Mouse (Mus musculus): Measurements from ENCODE around the gene Fam57a. TPM values are rescaled to one million over a fixed set of nuclear protein-coding genes. Genes with fewer than 3 reads are reported as not detected.

Gene Fam57a
- polyA plus RNA-seq, 1 experiment = 21.4 TPM

- peaks cover 13% of the 10 kb centered on the region for H3K36me3 ChIP-seq (ENCODE audit: control insufficient read depth, insufficient read depth)
Observed at GRCm38 (mm10) chr11:76258511-76258910, 79.0 kb downstream of the Fam57a start.

GRCm38 (mm10) chr11:76260208-76261050, 81.0 kb downstream of the Fam57a start:
- Histone ChIP-seq H3K36me3 (ENCODE audit: control insufficient read depth, insufficient read depth) (peaks cover 16% of the 10 kb centered on the region), H3ac (ENCODE audit: control insufficient read depth, insufficient read length, low read depth) (no peak overlapping the region), H3K4me3 (ENCODE audit: insufficient read depth, poor library complexity, severe bottlenecking) (no peak overlapping the region), H3K27me3 (ENCODE audit: control insufficient read depth, insufficient read depth, insufficient read length) (no peaks in the 10 kb centered on the region), H3K79me2 (ENCODE audit: control insufficient read depth, insufficient read depth) (no peaks in the 10 kb centered on the region), H3K79me3 (ENCODE audit: low read depth) (no peaks in the 10 kb centered on the region)
- TF ChIP-seq MAX (IDR thresholded peaks at IDR 0.05) (no peak), MYOD1 (IDR thresholded peaks at IDR 0.05; ENCODE audit: control insufficient read depth, insufficient read length, low read depth) (no peak), CTCF (IDR thresholded peaks at IDR 0.05; ENCODE audit: control insufficient read depth, insufficient read depth, insufficient read length) (no peak), CEBPB (IDR thresholded peaks at IDR 0.05; ENCODE audit: low read depth) (no peak), MYOG (IDR thresholded peaks at IDR 0.05; ENCODE audit: control insufficient read depth, extremely low read depth, insufficient read length) (no peak), FOSL1 (IDR thresholded peaks at IDR 0.05; ENCODE audit: insufficient read depth, low read length, poor library complexity, severe bottlenecking) (no peak), USF1 (IDR thresholded peaks at IDR 0.05; ENCODE audit: low read depth) (no peak)

More at GRCm38 (mm10) chr11:76258511-76258910, 79.0 kb downstream of the Fam57a start:
- TF ChIP-seq USF1 (IDR thresholded peaks at IDR 0.05; ENCODE audit: low read depth) = no peak
- no peak for TF ChIP-seq MYOG (IDR thresholded peaks at IDR 0.05; ENCODE audit: control insufficient read depth, extremely low read depth, insufficient read length)
- TF ChIP-seq CEBPB (IDR thresholded peaks at IDR 0.05; ENCODE audit: low read depth) = no peak
- TF ChIP-seq MYOD1 (IDR thresholded peaks at IDR 0.05; ENCODE audit: control insufficient read depth, insufficient read length, low read depth) = no peak
- TF ChIP-seq CTCF (IDR thresholded peaks at IDR 0.05; ENCODE audit: control insufficient read depth, insufficient read depth, insufficient read length) = no peak
- no peak for TF ChIP-seq MAX (IDR thresholded peaks at IDR 0.05)
- TF ChIP-seq FOSL1 (IDR thresholded peaks at IDR 0.05; ENCODE audit: insufficient read depth, low read length, poor library complexity, severe bottlenecking) = no peak
- H3K27me3 ChIP-seq (ENCODE audit: control insufficient read depth, insufficient read depth, insufficient read length) = no peaks in the 10 kb centered on the region
- H3K79me3 ChIP-seq (ENCODE audit: low read depth) = no peaks in the 10 kb centered on the region
- no peaks in the 10 kb centered on the region for H3K79me2 ChIP-seq (ENCODE audit: control insufficient read depth, insufficient read depth)
- H3K4me3 ChIP-seq (ENCODE audit: insufficient read depth, poor library complexity, severe bottlenecking) = no peak overlapping the region
- no peak overlapping the region for H3ac ChIP-seq (ENCODE audit: control insufficient read depth, insufficient read length, low read depth)

- peaks cover 16% of the 10 kb centered on the region for H3K36me3 ChIP-seq (ENCODE audit: control insufficient read depth, insufficient read depth)
Observed at GRCm38 (mm10) chr11:76261224-76261623, 81.8 kb downstream of the Fam57a start.

GRCm38 (mm10) chr11:76262611-76263351, 83.3 kb downstream of the Fam57a start:
- Histone ChIP-seq H3ac (ENCODE audit: control insufficient read depth, insufficient read length, low read depth) (no peak overlapping the region), H3K36me3 (ENCODE audit: control insufficient read depth, insufficient read depth) (peaks cover 16% of the 10 kb centered on the region), H3K4me3 (ENCODE audit: insufficient read depth, poor library complexity, severe bottlenecking) (no peak overlapping the region), H3K79me3 (ENCODE audit: low read depth) (no peaks in the 10 kb centered on the region), H3K79me2 (ENCODE audit: control insufficient read depth, insufficient read depth) (no peaks in the 10 kb centered on the region), H3K27me3 (ENCODE audit: control insufficient read depth, insufficient read depth, insufficient read length) (no peaks in the 10 kb centered on the region)
- TF ChIP-seq MYOG (IDR thresholded peaks at IDR 0.05; ENCODE audit: control insufficient read depth, extremely low read depth, insufficient read length) (no peak), CEBPB (IDR thresholded peaks at IDR 0.05; ENCODE audit: low read depth) (no peak), FOSL1 (IDR thresholded peaks at IDR 0.05; ENCODE audit: insufficient read depth, low read length, poor library complexity, severe bottlenecking) (no peak), MAX (IDR thresholded peaks at IDR 0.05) (no peak), USF1 (IDR thresholded peaks at IDR 0.05; ENCODE audit: low read depth) (no peak), MYOD1 (IDR thresholded peaks at IDR 0.05; ENCODE audit: control insufficient read depth, insufficient read length, low read depth) (no peak), CTCF (IDR thresholded peaks at IDR 0.05; ENCODE audit: control insufficient read depth, insufficient read depth, insufficient read length) (no peak)

More at GRCm38 (mm10) chr11:76261224-76261623, 81.8 kb downstream of the Fam57a start:
- no peak overlapping the region for H3K4me3 ChIP-seq (ENCODE audit: insufficient read depth, poor library complexity, severe bottlenecking)
- no peaks in the 10 kb centered on the region for H3K79me3 ChIP-seq (ENCODE audit: low read depth)
- TF ChIP-seq CTCF (IDR thresholded peaks at IDR 0.05; ENCODE audit: control insufficient read depth, insufficient read depth, insufficient read length) (no peak), MYOG (IDR thresholded peaks at IDR 0.05; ENCODE audit: control insufficient read depth, extremely low read depth, insufficient read length) (no peak), MYOD1 (IDR thresholded peaks at IDR 0.05; ENCODE audit: control insufficient read depth, insufficient read length, low read depth) (no peak), CEBPB (IDR thresholded peaks at IDR 0.05; ENCODE audit: low read depth) (peak; percentile 26), USF1 (IDR thresholded peaks at IDR 0.05; ENCODE audit: low read depth) (no peak), MAX (IDR thresholded peaks at IDR 0.05) (peak; percentile 15), FOSL1 (IDR thresholded peaks at IDR 0.05; ENCODE audit: insufficient read depth, low read length, poor library complexity, severe bottlenecking) (no peak)
- no peaks in the 10 kb centered on the region for H3K79me2 ChIP-seq (ENCODE audit: control insufficient read depth, insufficient read depth)
- H3K27me3 ChIP-seq (ENCODE audit: control insufficient read depth, insufficient read depth, insufficient read length) = no peaks in the 10 kb centered on the region
- H3ac ChIP-seq (ENCODE audit: control insufficient read depth, insufficient read length, low read depth) = no peak overlapping the region

Other genes with a start within 250 kb of the Fam57a start
- 0.11 TPM for gene Rph3al, start 241.2 kb upstream of the Fam57a start, polyA plus RNA-seq (2012; fragmentation: generic; extraction: Trizol)
- gene 1700016K19Rik, start 179.8 kb upstream of the Fam57a start, polyA plus RNA-seq (2012; fragmentation: generic; extraction: Trizol) = not detected
- 8.0 TPM for gene Rflnb, start 151.9 kb upstream of the Fam57a start, polyA plus RNA-seq (2012; fragmentation: generic; extraction: Trizol)
- 29.2 TPM for gene Vps53, start within 50 bp of the Fam57a start, polyA plus RNA-seq (2012; fragmentation: generic; extraction: Trizol)
- 0.46 TPM for gene Dbil5, start 37.9 kb downstream of the Fam57a start, polyA plus RNA-seq (2012; fragmentation: generic; extraction: Trizol)
- gene Gemin4, start 38.0 kb downstream of the Fam57a start, polyA plus RNA-seq (2012; fragmentation: generic; extraction: Trizol) = 19.4 TPM
- gene Mrm3, start 64.0 kb downstream of the Fam57a start, polyA plus RNA-seq (2012; fragmentation: generic; extraction: Trizol) = 20.9 TPM
- 34.2 TPM for gene Glod4, start 64.1 kb downstream of the Fam57a start, polyA plus RNA-seq (2012; fragmentation: generic; extraction: Trizol)
- 85.5 TPM for gene Nxn, start 219.5 kb downstream of the Fam57a start, polyA plus RNA-seq (2012; fragmentation: generic; extraction: Trizol)
- 105 TPM for gene Timm22, start 227.3 kb downstream of the Fam57a start, polyA plus RNA-seq (2012; fragmentation: generic; extraction: Trizol)